Mouse (Mus musculus) T-helper 1 cell (primary cell): ENCODE data around the gene Rac2.

Experiments used
- in situ Hi-C: fragments of 300-600 bp; cut with MboI, MseI; formaldehyde crosslinking; loops from one replicate; pipeline ENCODE4 v1.15.1; 2025; ENCODE audit warnings: high pct_unique_total_duplicates

Gene Rac2

GRCm38 (mm10) chr15:78572658-78573397 is at the start of gene Rac2:
Gene Rac2 (minus strand): TSS chr15:78572783.
- in situ Hi-C loops, result no loop called here

GRCm38 (mm10) chr15:78616973-78617372 is 44.4 kb upstream of the Rac2 start:
- in situ Hi-C loops, result no loop called here

GRCm38 (mm10) chr15:78614536-78614935 is 42.0 kb upstream of the Rac2 start:
- in situ Hi-C loops, result no loop called here

- in situ Hi-C loops, result no loop called here
These were observed 38.3 kb upstream of the Rac2 start for GRCm38 (mm10) chr15:78610705-78611462.

- in situ Hi-C loops, result no loop called here
These were observed 34.9 kb upstream of the Rac2 start for GRCm38 (mm10) chr15:78607463-78607862.

GRCm38 (mm10) chr15:78606059-78606458 is 33.5 kb upstream of the Rac2 start:
- in situ Hi-C loops, result no loop called here

GRCm38 (mm10) chr15:78605371-78605791 is 32.8 kb upstream of the Rac2 start:
- in situ Hi-C loops, result no loop called here

- in situ Hi-C loops, result no loop called here
These were observed 31.7 kb upstream of the Rac2 start for GRCm38 (mm10) chr15:78604255-78604654.

GRCm38 (mm10) chr15:78601180-78601579 is 28.6 kb upstream of the Rac2 start:
- in situ Hi-C loops, result no loop called here

- in situ Hi-C loops, result no loop called here
These were observed 27.1 kb upstream of the Rac2 start for GRCm38 (mm10) chr15:78599529-78600193.

- in situ Hi-C loops, result no loop called here
These were observed 26.5 kb upstream of the Rac2 start for GRCm38 (mm10) chr15:78599124-78599523.

- in situ Hi-C loops, result no loop called here
These were observed 25.1 kb upstream of the Rac2 start for GRCm38 (mm10) chr15:78597729-78598128.

GRCm38 (mm10) chr15:78596914-78597313 is 24.3 kb upstream of the Rac2 start, which contains the start of gene Cyth4:
Gene Cyth4 (plus strand): TSS chr15:78597047.
- in situ Hi-C loops, result no loop called here

GRCm38 (mm10) chr15:78596504-78596903 is 23.9 kb upstream of the Rac2 start:
- in situ Hi-C loops, result no loop called here

- in situ Hi-C loops, result no loop called here
These were observed 22.9 kb upstream of the Rac2 start for GRCm38 (mm10) chr15:78595468-78595867.

GRCm38 (mm10) chr15:78594831-78595230 is 22.2 kb upstream of the Rac2 start:
- in situ Hi-C loops, result no loop called here

GRCm38 (mm10) chr15:78593896-78594425 is 21.4 kb upstream of the Rac2 start:
- in situ Hi-C loops, result no loop called here

- in situ Hi-C loops, result no loop called here
These were observed 19.9 kb upstream of the Rac2 start for GRCm38 (mm10) chr15:78592452-78592968.

GRCm38 (mm10) chr15:78591680-78592451 is 19.3 kb upstream of the Rac2 start:
- in situ Hi-C loops, result no loop called here

- in situ Hi-C loops, result no loop called here
These were observed 18.2 kb upstream of the Rac2 start for GRCm38 (mm10) chr15:78590785-78591184.

GRCm38 (mm10) chr15:78589936-78590335 is 17.4 kb upstream of the Rac2 start:
- in situ Hi-C loops, result no loop called here
